ENCODE assay signal across 13 mouse cellular contexts in the genomic region with DNA sequence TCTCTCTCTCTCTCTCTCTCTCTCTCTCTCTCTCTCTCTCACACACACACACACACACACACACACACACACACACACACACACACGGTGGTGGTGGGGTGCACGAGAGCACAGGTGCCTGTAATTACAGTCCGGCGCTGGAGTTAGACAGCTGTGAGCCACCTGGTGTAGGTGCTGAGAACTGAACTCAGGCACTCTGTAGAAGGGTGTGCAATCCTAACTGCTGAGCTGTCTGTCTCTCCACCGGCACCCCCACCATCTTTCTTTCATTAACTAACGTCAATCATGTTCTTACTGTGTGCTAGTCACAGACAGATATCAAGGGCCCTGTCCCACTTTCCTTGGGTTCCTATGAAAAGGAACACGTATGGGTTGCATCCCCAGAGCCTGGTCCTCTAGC.
DNase-seq lines count a peak whose midpoint lies in the region; ATAC-seq and TF ChIP-seq lines count a peak whose summit lies in the region.
"Had no signal": no experiment of that assay in that cellular context is flagged by ENCODE, and none has a peak within 500 bp of the region (broad histone marks: within the 10 kb centered on the region; RNA-seq: fewer than 3 reads in every experiment).

No protein-coding gene starts in this region.

- H3K9ac ChIP-seq in limb, embryonic 11.5 days (ENCODE audit: low read length): no peak overlapping the region
- H3K9ac ChIP-seq in CH12.LX (ENCODE audit: insufficient read depth, low read depth): no peak overlapping the region
- H3K9ac ChIP-seq: forebrain, embryonic 13.5 days; liver, embryonic 12.5 days; lung, embryonic 15.5 days; neural tube, embryonic 12.5 days had no signal

- 37% methylated on average over 7 of the region's 7 CpGs for WGBS in limb, embryonic 11.5 days
- WGBS in limb, embryonic 10.5 days: 58% methylated on average over 7 of the region's 7 CpGs

- TF ChIP-seq RAD21 in CH12.LX (IDR thresholded peaks at IDR 0.05; ENCODE audit: low read depth, low read length): peak; percentile 47

- no peak overlapping the region for H3K27ac ChIP-seq in limb, embryonic 11.5 days (replicated peaks; ENCODE audit: low read depth, low read length)
- H3K27ac ChIP-seq in limb, embryonic 10.5 days: no peak overlapping the region
- no peak overlapping the region for H3K27ac ChIP-seq in CH12.LX (ENCODE audit: insufficient read depth, low read depth)
- H3K27ac ChIP-seq: forebrain, embryonic 13.5 days; liver, embryonic 12.5 days; lung, embryonic 15.5 days; neural tube, embryonic 12.5 days had no signal

- DNase-seq in limb, embryonic 11.5 days (ENCODE audit: low spot score): peak; percentile 36
- DNase-seq in limb, embryonic 10.5 days (ENCODE audit: low spot score): no peak
- DNase-seq in CH12.LX (ENCODE audit: extremely low read depth) (peak; percentile 49), ZHBTc4 (ENCODE audit: low read depth, low spot score) (peak; percentile 39)
- DNase-seq in thymus, postnatal 36 days: peak; percentile 28 to 51
- DNase-seq in left cerebral cortex, adult 11 months (ENCODE audit: low spot score): no peak
- DNase-seq in spleen, postnatal 10 days (ENCODE audit: low spot score in 2 of 2): no peak
- DNase-seq: adrenal gland, adult 2 months; embryo, embryonic 11 days had no signal

- H3K4me2 ChIP-seq in limb, embryonic 11.5 days (ENCODE audit: low read depth, severe bottlenecking): no peak overlapping the region
- H3K4me2 ChIP-seq in CH12.LX (ENCODE audit: insufficient read depth, low read depth, poor library complexity, severe bottlenecking): 0 out of 2 replicates have a peak overlapping the region, but pooled peaks have one; percentile 51
- H3K4me2 ChIP-seq: forebrain, embryonic 13.5 days; liver, embryonic 12.5 days; lung, embryonic 15.5 days; neural tube, embryonic 12.5 days had no signal

- no peaks in the 10 kb centered on the region for H3K9me3 ChIP-seq in limb, embryonic 11.5 days (ENCODE audit: control insufficient read depth, low read length)
- no peaks in the 10 kb centered on the region for H3K9me3 ChIP-seq in limb, embryonic 10.5 days (replicated peaks)
- no peaks in the 10 kb centered on the region for H3K9me3 ChIP-seq in CH12.LX (replicated peaks; ENCODE audit: low read length)
- H3K9me3 ChIP-seq: forebrain, embryonic 13.5 days; liver, embryonic 12.5 days; lung, embryonic 15.5 days; neural tube, embryonic 12.5 days had no signal

- ATAC-seq in limb, embryonic 11.5 days (ENCODE audit: insufficient number of reproducible peaks, low FRiP score, low TSS enrichment, low read depth): no peak
- ATAC-seq: forebrain, embryonic 13.5 days; liver, embryonic 12.5 days had no signal

- no peak for TF ChIP-seq EP300 in CH12.LX (IDR thresholded peaks at IDR 0.05; ENCODE audit: low read length)

- in situ Hi-C loops in CH12.LX (cut with MboI; ENCODE audit: low pct_ligation_motif_present, low pct_unique_long_range_greater_than_20kb, low sequenced_read_pairs): loop anchor here (25.0 kb wide), 1 partner anchor 848 kb away; no protein-coding TSS in a partner anchor

- no peaks in the 10 kb centered on the region for H3K36me3 ChIP-seq in limb, embryonic 11.5 days (ENCODE audit: control insufficient read depth, insufficient read depth, low read length)
- H3K36me3 ChIP-seq in limb, embryonic 10.5 days: no peaks in the 10 kb centered on the region
- no peaks in the 10 kb centered on the region for H3K36me3 ChIP-seq in CH12.LX (replicated peaks in 1 of 2; ENCODE audit: control insufficient read depth in 1 of 2, insufficient read depth in 1 of 2, low read length in 1 of 2)
- H3K36me3 ChIP-seq: liver, embryonic 12.5 days; lung, embryonic 15.5 days; neural tube, embryonic 12.5 days had no signal

- H3K4me3 ChIP-seq in limb, embryonic 11.5 days (ENCODE audit: low read depth, low read length): no peak overlapping the region
- no peak overlapping the region for H3K4me3 ChIP-seq in limb, embryonic 10.5 days
- peak overlapping the region in 1 of 3 experiments; percentile 13 for H3K4me3 ChIP-seq in CH12.LX (replicated peaks in 1 of 3; ENCODE audit: low read depth in 2 of 3, low read length in 2 of 3, poor library complexity in 1 of 3)
- H3K4me3 ChIP-seq: forebrain, embryonic 13.5 days; liver, embryonic 12.5 days; lung, embryonic 15.5 days; neural tube, embryonic 12.5 days had no signal

- H3K4me1 ChIP-seq in limb, embryonic 11.5 days (ENCODE audit: control insufficient read depth, insufficient read depth, low read length): no peaks in the 10 kb centered on the region
- no peaks in the 10 kb centered on the region; the same call in 1 of the 2 replicates for H3K4me1 ChIP-seq in limb, embryonic 10.5 days
- peaks cover 3 to 40% of the 10 kb centered on the region in 2 experiments for H3K4me1 ChIP-seq in CH12.LX (ENCODE audit: control insufficient read depth in 1 of 2, insufficient read depth in 2 of 2)
- H3K4me1 ChIP-seq: forebrain, embryonic 13.5 days; neural tube, embryonic 12.5 days had no signal

- peak in 1 of 2 experiments; percentile 61; a peak in 2 of 4 replicates for TF ChIP-seq CTCF in CH12.LX (conservative IDR thresholded peaks at IDR 0.05 in 1 of 2, IDR thresholded peaks at IDR 0.05 in 1 of 2; ENCODE audit: low read depth in 2 of 2, low read length in 2 of 2)

- no peak for TF ChIP-seq POLR2A in CH12.LX (IDR thresholded peaks at IDR 0.05; ENCODE audit: low read depth, low read length)

- dilution Hi-C loops in CH12.LX (cut with MboI; ENCODE audit: extremely low pct_ligation_motif_present, extremely low pct_unique_long_range_greater_than_20kb, low sequenced_read_pairs): no loop called here

- H3K27me3 ChIP-seq in limb, embryonic 11.5 days (ENCODE audit: control insufficient read depth, insufficient read depth, low read length): no peaks in the 10 kb centered on the region
- no peaks in the 10 kb centered on the region for H3K27me3 ChIP-seq in limb, embryonic 10.5 days (ENCODE audit: low read depth, poor library complexity, severe bottlenecking)
- no peaks in the 10 kb centered on the region for H3K27me3 ChIP-seq in CH12.LX (replicated peaks)
- H3K27me3 ChIP-seq: forebrain, embryonic 13.5 days; lung, embryonic 15.5 days; neural tube, embryonic 12.5 days had no signal

- H3K79me2 ChIP-seq in CH12.LX (replicated peaks; ENCODE audit: control insufficient read depth, extremely low read depth, insufficient read depth, poor library complexity, severe bottlenecking): no peaks in the 10 kb centered on the region

TF ChIP-seq in CH12.LX, 34 proteins besides CTCF, POLR2A, EP300 and RAD21:
- TF ChIP-seq MAZ (IDR thresholded peaks at IDR 0.05; ENCODE audit: low read depth, low read length) (no peak; the same call in 1 of the 2 replicates), SMC3 (IDR thresholded peaks at IDR 0.05; ENCODE audit: low read depth, low read length) (peak; percentile 80), MYC (IDR thresholded peaks at IDR 0.05; ENCODE audit: low read depth, low read length) (no peak), ETS1 (conservative IDR thresholded peaks at IDR 0.05; ENCODE audit: low read depth, low read length) (no peak), NELFE (IDR thresholded peaks at IDR 0.05; ENCODE audit: low read depth, low read length) (no peak), ZNF384 (IDR thresholded peaks at IDR 0.05; ENCODE audit: low read depth, low read length) (no peak), MAX (IDR thresholded peaks at IDR 0.05; ENCODE audit: low read length) (0 out of 2 replicates have a peak, but pooled peaks have one; percentile 21), SIN3A (IDR thresholded peaks at IDR 0.05; ENCODE audit: low read length) (no peak; the same call in 1 of the 2 replicates), TCF12 (IDR thresholded peaks at IDR 0.05; ENCODE audit: low read depth, low read length) (0 out of 2 replicates have a peak, but pooled peaks have one; percentile 37), ELF1 (IDR thresholded peaks at IDR 0.05; ENCODE audit: low read depth, low read length) (no peak), IRF4 (IDR thresholded peaks at IDR 0.05; ENCODE audit: low read depth, low read length) (0 out of 2 replicates have a peak, but pooled peaks have one; percentile 17), ZC3H11A (IDR thresholded peaks at IDR 0.05; ENCODE audit: low read depth, low read length) (0 out of 2 replicates have a peak, but pooled peaks have one; percentile 3)

Comparison
In these comparisons a context has a peak if more than half of its experiments do, and no peak if none do; other contexts are left out.
1. DNase-seq: peak in limb, embryonic 11.5 days (single experiment), CH12.LX (single experiment), ZHBTc4 (single experiment) and thymus, postnatal 36 days (2 of 2); none in limb, embryonic 10.5 days (single experiment), left cerebral cortex, adult 11 months (single experiment) and spleen, postnatal 10 days (0 of 2).